Mouse (Mus musculus) small intestine, adult 2 months (tissue): Measurements from ENCODE around the gene Btn2a2. TPM values are rescaled to one million over a fixed set of nuclear protein-coding genes. Genes with fewer than 3 reads are reported as not detected.

Source experiments
- H3K27ac ChIP-seq: fragments of 200-500 bp; 2 replicates; pipeline ENCODE4 v1.5.1; 2012; ENCODE audit warnings: low read depth, low read length, control low read depth, inconsistent platforms; ENCODE audit not compliant: insufficient read depth
- H3K27me3 ChIP-seq: fragments of 200-500 bp; 2 replicates; pipeline ENCODE4 v1.6.1; 2012; ENCODE audit warnings: mild to moderate bottlenecking, moderate library complexity, low read length, inconsistent platforms; ENCODE audit not compliant: control insufficient read depth, insufficient read depth
- H3K36me3 ChIP-seq: fragments of 200-500 bp; 2 replicates; pipeline ENCODE4 v1.6.1; 2012; ENCODE audit warnings: mild to moderate bottlenecking, low read length, control low read depth, inconsistent platforms; ENCODE audit not compliant: control insufficient read depth, insufficient read depth
- H3K4me1 ChIP-seq: fragments of 200-500 bp; 2 replicates; pipeline ENCODE4 v1.6.1; 2012; ENCODE audit warnings: low read length, inconsistent platforms, mixed read lengths; ENCODE audit not compliant: control insufficient read depth, insufficient read depth, insufficient read length
- H3K4me3 ChIP-seq: fragments of 200-500 bp; 2 replicates; pipeline ENCODE4 v1.5.1; 2012; ENCODE audit warnings: low read depth, mild to moderate bottlenecking, control low read depth, inconsistent platforms, low read length, moderate library complexity
- CTCF ChIP-seq: fragments of 200-500 bp; IDR thresholded peaks from 2 replicates; pipeline ENCODE4 v1.5.1; 2012; ENCODE audit warnings: low read depth, mild to moderate bottlenecking, control low read depth, inconsistent platforms, low read length, moderate library complexity, mixed read lengths; ENCODE audit not compliant: insufficient replicate concordance, insufficient read length; ENCODE audit errors: extremely low read depth
- POLR2A ChIP-seq: fragments of 200-500 bp; IDR thresholded peaks from 2 replicates; pipeline ENCODE4 v1.6.1; 2012; ENCODE audit warnings: low read depth, mild to moderate bottlenecking, control low read depth, inconsistent platforms, low read length, moderate library complexity
- WGBS: fragments of 180-500 bp; shearing (Covaris S2); methylation state at CpG from one replicate; pipeline ENCODE4 v1.1.7; 2018; 5-methylcytosine and 5-hydroxymethylcytosine counted together
- polyA plus RNA-seq: library from polyadenylated mRNA; depleted of rRNA; stranded (reverse); fragments of >200 nt; gene quantifications from 2 replicates; pipeline ENCODE4 v1.2.3, GENCODE M21; 2012

The Btn2a2 gene
- polyA plus RNA-seq, 1 experiment = not detected

- no peaks in the 10 kb centered on the region for H3K27me3 ChIP-seq
- H3K27ac ChIP-seq = no peak overlapping the region
- no peaks in the 10 kb centered on the region for H3K4me1 ChIP-seq
- TF ChIP-seq POLR2A (no peak), CTCF (no peak)
- no peaks in the 10 kb centered on the region for H3K36me3 ChIP-seq
- WGBS = 11% methylated on average over 10 of the region's 10 CpGs
- H3K4me3 ChIP-seq = no peak overlapping the region
Observed at GRCm38 (mm10) chr13:23525901-23526300, 37.2 kb upstream of the Btn2a2 start.

DNA sequence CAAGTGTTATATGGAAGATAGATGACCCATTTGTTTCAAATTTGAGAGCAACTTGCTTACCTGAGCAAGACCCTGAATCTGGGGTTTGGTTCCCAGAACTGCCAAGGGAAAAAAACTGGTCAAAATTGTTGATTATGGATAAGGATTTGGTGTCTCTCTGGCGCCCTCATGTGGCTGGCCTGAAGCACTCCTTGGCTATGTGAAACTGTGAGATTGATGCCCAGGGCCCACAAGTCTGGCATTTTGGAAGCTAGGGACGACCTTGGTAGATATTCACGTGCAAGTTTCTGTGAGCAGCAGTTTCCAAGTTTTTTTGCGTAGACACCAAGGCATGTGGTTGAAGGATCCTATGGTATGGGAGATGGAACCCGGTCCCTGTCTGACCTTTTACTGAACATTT is 36.0 kb upstream of the Btn2a2 start:
- 13% methylated on average over 5 of the region's 5 CpGs for WGBS
- no peak overlapping the region for H3K4me3 ChIP-seq
- no peak for TF ChIP-seq POLR2A
- peak; percentile 89; the same call in 1 of the 2 replicates for TF ChIP-seq CTCF

DNA sequence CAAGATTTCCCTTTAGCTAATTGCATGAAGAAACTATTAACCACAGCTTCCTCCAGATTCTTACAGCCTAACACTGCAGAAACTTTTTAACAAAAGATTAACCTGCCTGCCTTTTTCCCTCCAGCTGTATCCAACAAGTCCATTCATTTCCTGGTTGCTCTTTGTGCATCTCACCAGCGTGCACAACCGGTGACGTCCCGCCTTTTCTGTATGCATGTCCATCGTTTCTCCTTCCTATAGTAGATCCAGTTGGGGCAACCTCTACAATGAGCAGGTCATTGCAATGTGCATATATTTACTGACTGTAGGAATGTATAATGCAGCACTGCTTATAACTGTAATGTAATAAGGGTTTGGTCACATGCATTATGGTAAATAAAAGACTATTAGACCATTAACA is 35.3 kb upstream of the Btn2a2 start:
- WGBS = 19% methylated on average over 5 of the region's 5 CpGs
- no peak overlapping the region for H3K4me3 ChIP-seq
- no peaks in the 10 kb centered on the region for H3K36me3 ChIP-seq
- TF ChIP-seq CTCF = no peak
- TF ChIP-seq POLR2A = no peak
- no peak overlapping the region for H3K27ac ChIP-seq
- H3K27me3 ChIP-seq = no peaks in the 10 kb centered on the region
- no peaks in the 10 kb centered on the region for H3K4me1 ChIP-seq

More for the DNA sequence above, 36.0 kb upstream of the Btn2a2 start:
- no peaks in the 10 kb centered on the region for H3K4me1 ChIP-seq
- H3K27me3 ChIP-seq = no peaks in the 10 kb centered on the region
- no peak overlapping the region for H3K27ac ChIP-seq
- H3K36me3 ChIP-seq = no peaks in the 10 kb centered on the region

GRCm38 (mm10) chr13:23521703-23522102 is 33.0 kb upstream of the Btn2a2 start:
- WGBS = 1% methylated on average over 14 of the region's 14 CpGs
- Histone ChIP-seq H3K27ac (no peak overlapping the region), H3K27me3 (no peaks in the 10 kb centered on the region), H3K36me3 (no peaks in the 10 kb centered on the region), H3K4me1 (no peaks in the 10 kb centered on the region), H3K4me3 (no peak overlapping the region)
- TF ChIP-seq CTCF (no peak), POLR2A (no peak)

DNA sequence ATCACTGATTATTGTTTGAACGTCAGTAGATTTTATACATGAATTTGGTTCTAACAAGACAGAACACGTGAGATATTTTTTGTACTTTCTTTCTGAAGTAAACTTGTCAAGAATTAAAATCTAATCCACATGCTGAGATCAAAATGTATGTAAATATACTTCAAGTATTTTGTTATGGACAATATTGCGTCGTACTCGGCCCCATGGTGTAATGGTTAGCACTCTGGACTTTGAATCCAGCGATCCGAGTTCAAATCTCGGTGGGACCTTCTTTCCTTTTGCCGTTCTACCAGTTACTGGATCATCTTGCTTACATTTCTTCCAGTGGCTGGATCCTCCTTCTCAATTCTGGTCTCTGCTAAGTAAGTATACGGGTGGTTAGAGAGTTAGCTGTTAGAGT is 30.8 kb upstream of the Btn2a2 start:
- TF ChIP-seq POLR2A = no peak
- no peak for TF ChIP-seq CTCF
- Histone ChIP-seq H3K4me3 (no peak overlapping the region), H3K36me3 (no peaks in the 10 kb centered on the region), H3K27me3 (no peaks in the 10 kb centered on the region), H3K27ac (no peak overlapping the region), H3K4me1 (0 out of 2 replicates have a peak, but pooled peaks cover 2% of the 10 kb centered on the region)
- WGBS = 1% methylated on average over 10 of the region's 10 CpGs

- Histone ChIP-seq H3K27me3 (no peaks in the 10 kb centered on the region), H3K36me3 (no peaks in the 10 kb centered on the region), H3K27ac (no peak overlapping the region), H3K4me3 (no peak overlapping the region), H3K4me1 (0 out of 2 replicates have a peak, but pooled peaks cover 2% of the 10 kb centered on the region)
- no peak for TF ChIP-seq CTCF
- no peak for TF ChIP-seq POLR2A
- WGBS = 2% methylated on average over 6 of the region's 6 CpGs
Observed at GRCm38 (mm10) chr13:23518885-23519284, 30.2 kb upstream of the Btn2a2 start.

DNA sequence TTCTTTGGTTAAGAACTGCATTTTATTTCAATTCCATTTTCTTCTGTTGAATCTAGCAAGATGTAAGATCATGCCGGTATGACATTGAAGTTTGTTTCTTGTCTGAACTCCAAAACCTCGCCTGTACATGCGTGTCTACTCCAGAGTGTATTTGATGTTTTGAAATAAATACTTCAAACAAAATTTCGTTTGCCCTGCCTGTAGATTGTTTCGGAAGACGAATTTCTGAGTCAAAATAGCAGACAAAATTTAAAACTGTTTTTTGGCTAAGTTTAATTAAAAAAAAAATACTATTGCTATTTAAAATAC is 29.6 kb upstream of the Btn2a2 start:
- no peaks in the 10 kb centered on the region for H3K36me3 ChIP-seq
- H3K4me3 ChIP-seq = no peak overlapping the region
- no peaks in the 10 kb centered on the region for H3K27me3 ChIP-seq
- WGBS = under 1% methylated on average over 6 of the region's 6 CpGs
- TF ChIP-seq POLR2A (no peak), CTCF (no peak)
- no peak overlapping the region; the same call in 1 of the 2 replicates for H3K27ac ChIP-seq
- H3K4me1 ChIP-seq = 0 out of 2 replicates have a peak, but pooled peaks cover 2% of the 10 kb centered on the region

GRCm38 (mm10) chr13:23517603-23518294 is 29.1 kb upstream of the Btn2a2 start:
- no peaks in the 10 kb centered on the region for H3K27me3 ChIP-seq
- 0 out of 2 replicates have a peak, but pooled peaks cover 2% of the 10 kb centered on the region for H3K4me1 ChIP-seq
- peak overlapping the region; percentile 61 for H3K27ac ChIP-seq
- no peaks in the 10 kb centered on the region for H3K36me3 ChIP-seq
- peak overlapping the region; percentile 64 for H3K4me3 ChIP-seq
- WGBS = under 1% methylated on average over 27 of the region's 27 CpGs
- TF ChIP-seq POLR2A = no peak
- TF ChIP-seq CTCF = no peak
